9 mouse cellular contexts compared by ENCODE assay signal in the genomic region with DNA sequence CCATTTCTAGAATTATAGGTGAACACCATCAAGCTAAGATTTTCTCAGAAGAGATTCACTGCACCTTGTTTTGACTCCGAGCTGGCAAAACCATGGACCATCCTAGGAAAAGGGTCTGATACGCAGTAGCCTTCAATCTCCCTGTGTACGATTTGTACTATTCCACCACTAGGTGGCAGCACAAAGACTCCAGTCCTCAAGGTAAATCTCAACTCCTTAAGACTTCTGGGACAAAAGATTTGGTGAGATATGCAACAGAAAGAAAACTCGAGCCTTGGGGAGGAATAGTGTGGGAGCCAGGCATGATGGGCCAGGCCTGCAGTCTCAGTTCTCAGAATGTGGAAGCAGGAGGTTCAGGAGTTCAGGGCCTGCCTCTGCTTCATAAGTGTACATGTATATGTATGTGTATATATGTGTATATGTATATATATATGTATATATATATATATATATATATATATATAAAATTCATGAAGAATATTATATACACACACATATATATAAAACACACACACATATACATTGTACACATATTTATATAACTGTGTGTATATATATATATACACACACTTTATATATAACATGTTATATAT.
DNase-seq lines count a peak whose midpoint lies in the region; ATAC-seq lines count a peak whose summit lies in the region.
"Had no signal": no experiment of that assay in that cellular context is flagged by ENCODE, and none has a peak within 500 bp of the region (broad histone marks: within the 10 kb centered on the region; RNA-seq: fewer than 3 reads in every experiment).

No protein-coding gene starts in this region.

- no peaks in the 10 kb centered on the region for H3K36me3 ChIP-seq in forebrain, embryonic 14.5 days (ENCODE audit: control insufficient read depth, insufficient read depth, low read length)
- H3K36me3 ChIP-seq in limb, embryonic 11.5 days (ENCODE audit: control insufficient read depth, insufficient read depth, low read length): no peaks in the 10 kb centered on the region
- H3K36me3 ChIP-seq: heart, embryonic 13.5 days; neural tube, embryonic 13.5 days had no signal

- H3K27me3 ChIP-seq in forebrain, embryonic 14.5 days (replicated peaks; ENCODE audit: control insufficient read depth, insufficient read depth, low read length): no peaks in the 10 kb centered on the region
- no peaks in the 10 kb centered on the region for H3K27me3 ChIP-seq in limb, embryonic 11.5 days (ENCODE audit: control insufficient read depth, insufficient read depth, low read length)
- H3K27me3 ChIP-seq: heart, embryonic 13.5 days; neural tube, embryonic 13.5 days had no signal

- ATAC-seq in forebrain, embryonic 14.5 days: peak; percentile 61; the same call in 1 of the 2 replicates
- ATAC-seq in limb, embryonic 11.5 days (ENCODE audit: insufficient number of reproducible peaks, low FRiP score, low TSS enrichment, low read depth): peak; percentile 47; the same call in 1 of the 2 replicates

- H3K9ac ChIP-seq in forebrain, embryonic 14.5 days (ENCODE audit: low read length): no peak overlapping the region
- H3K9ac ChIP-seq in limb, embryonic 11.5 days (ENCODE audit: low read length): no peak overlapping the region
- H3K9ac ChIP-seq: heart, embryonic 13.5 days; neural tube, embryonic 13.5 days had no signal

- peak; percentile 74 for DNase-seq in 3T3-L1 (ENCODE audit: low read depth, low spot score)
- DNase-seq in B cell, adult 2 months: peak; percentile 38 to 39
- DNase-seq in c-Kit-positive CD71-positive TER-119-negative erythroid progenitor cells, embryonic 14.5 days (ENCODE audit: low read depth): peak; percentile 10
- peak; percentile 83 for DNase-seq in forebrain, embryonic 14.5 days (ENCODE audit: low spot score)
- DNase-seq in kidney, adult 8-10 months: peak; percentile 31 to 41
- DNase-seq in limb, embryonic 11.5 days (ENCODE audit: low spot score): peak; percentile 34
- DNase-seq in right cerebral cortex, adult 2 months (ENCODE audit: low spot score in 2 of 2): peak; percentile 35 to 40

- 39% methylated on average over 4 of the region's 4 CpGs for WGBS in forebrain, embryonic 14.5 days
- 61% methylated on average over 4 of the region's 4 CpGs for WGBS in limb, embryonic 11.5 days

- H3K4me1 ChIP-seq in forebrain, embryonic 14.5 days (ENCODE audit: control insufficient read depth, insufficient read depth, low read length): no peaks in the 10 kb centered on the region
- peaks cover 7% of the 10 kb centered on the region; the same call in 1 of the 2 replicates for H3K4me1 ChIP-seq in limb, embryonic 11.5 days (ENCODE audit: control insufficient read depth, insufficient read depth, low read length)

- no peak overlapping the region for H3K27ac ChIP-seq in forebrain, embryonic 14.5 days (ENCODE audit: low read depth, low read length)
- H3K27ac ChIP-seq in limb, embryonic 11.5 days (replicated peaks; ENCODE audit: low read depth, low read length): no peak overlapping the region
- H3K27ac ChIP-seq: heart, embryonic 13.5 days; neural tube, embryonic 13.5 days had no signal

- H3K4me3 ChIP-seq in forebrain, embryonic 14.5 days (ENCODE audit: low read depth, low read length): no peak overlapping the region
- no peak overlapping the region for H3K4me3 ChIP-seq in limb, embryonic 11.5 days (ENCODE audit: low read depth, low read length)
- H3K4me3 ChIP-seq: heart, embryonic 13.5 days; neural tube, embryonic 13.5 days had no signal

- no peak overlapping the region for H3K4me2 ChIP-seq in forebrain, embryonic 14.5 days (ENCODE audit: low read length)
- no peak overlapping the region for H3K4me2 ChIP-seq in limb, embryonic 11.5 days (ENCODE audit: low read depth, severe bottlenecking)
- H3K4me2 ChIP-seq: heart, embryonic 13.5 days; neural tube, embryonic 13.5 days had no signal

- no peaks in the 10 kb centered on the region for H3K9me3 ChIP-seq in forebrain, embryonic 14.5 days (replicated peaks; ENCODE audit: control insufficient read depth, low read length)
- no peaks in the 10 kb centered on the region for H3K9me3 ChIP-seq in limb, embryonic 11.5 days (ENCODE audit: control insufficient read depth, low read length)
- H3K9me3 ChIP-seq: heart, embryonic 13.5 days; neural tube, embryonic 13.5 days had no signal

Comparison
In these comparisons a context has a peak if more than half of its experiments do, and no peak if none do; other contexts are left out.
1. DNase-seq: peak in every context shown above with its lines; median percentile 83 in forebrain, embryonic 14.5 days; 74 in 3T3-L1; 38 in B cell, adult 2 months; 38 in right cerebral cortex, adult 2 months; 36 in kidney, adult 8-10 months; 34 in limb, embryonic 11.5 days; 10 in c-Kit-positive CD71-positive TER-119-negative erythroid progenitor cells, embryonic 14.5 days.